15 mouse cellular contexts compared by ENCODE assay signal in genomic region chr13:38582768-38583167, GRCm38 (mm10). TPM values are rescaled to one million over a fixed set of nuclear protein-coding genes. Genes with fewer than 3 reads are reported as not detected.
DNase-seq lines count a peak whose midpoint lies in the region; ATAC-seq and TF ChIP-seq lines count a peak whose summit lies in the region.
"Had no signal": no experiment of that assay in that cellular context is flagged by ENCODE, and none has a peak within 500 bp of the region (broad histone marks: within the 10 kb centered on the region; RNA-seq: fewer than 3 reads in every experiment).

No protein-coding gene starts in this region.

- no peak overlapping the region for H3K9ac ChIP-seq in liver, adult 2 months (ENCODE audit: low read depth, low read length)
- H3K9ac ChIP-seq in heart, embryonic 13.5 days = no peak overlapping the region
- H3K9ac ChIP-seq: forebrain, postnatal 0 days; liver, embryonic 15.5 days; midbrain, embryonic 12.5 days; neural tube, embryonic 12.5 days had no signal

- no peaks in the 10 kb centered on the region for H3K27me3 ChIP-seq in liver, adult 2 months (ENCODE audit: control insufficient read depth, insufficient read depth, low read length)
- no peaks in the 10 kb centered on the region for H3K27me3 ChIP-seq in heart, embryonic 13.5 days (replicated peaks)
- H3K27me3 ChIP-seq in thymus, adult 2 months (ENCODE audit: control insufficient read depth, insufficient read depth, low read length) = peaks cover 2% of the 10 kb centered on the region; the same call in 1 of the 2 replicates
- H3K27me3 ChIP-seq: CH12.LX; midbrain, embryonic 12.5 days; neural tube, embryonic 12.5 days had no signal

- no peak overlapping the region for H3K4me2 ChIP-seq in heart, embryonic 13.5 days
- H3K4me2 ChIP-seq: liver, embryonic 15.5 days; midbrain, embryonic 12.5 days; neural tube, embryonic 12.5 days had no signal

- no peaks in the 10 kb centered on the region for H3K79me2 ChIP-seq in liver, adult 2 months (ENCODE audit: control insufficient read depth, insufficient read depth, low read length)

- no peak for TF ChIP-seq POLR2A in liver, adult 2 months (IDR thresholded peaks at IDR 0.05; ENCODE audit: extremely low read depth, insufficient read depth, low read length)
- TF ChIP-seq POLR2A in thymus, adult 2 months (IDR thresholded peaks at IDR 0.05; ENCODE audit: control insufficient read depth, extremely low read depth, insufficient read depth, low read length, poor library complexity) = no peak

- no peak for TF ChIP-seq CTCF in liver, adult 2 months (IDR thresholded peaks at IDR 0.05; ENCODE audit: low read depth, low read length)
- no peak for TF ChIP-seq CTCF in thymus, adult 2 months (IDR thresholded peaks at IDR 0.05; ENCODE audit: borderline replicate concordance, control insufficient read depth, extremely low read depth, insufficient read depth, low read length, poor library complexity)

- ATAC-seq in heart, embryonic 13.5 days (ENCODE audit: extremely low read depth, insufficient number of reproducible peaks, low FRiP score, low TSS enrichment) = no peak
- ATAC-seq in megakaryocyte progenitor cell, adult 5-6 weeks (replicated peaks; ENCODE audit: poor library complexity) = no peak
- ATAC-seq: forebrain, postnatal 0 days had no signal

- peaks cover 3% of the 10 kb centered on the region; the same call in 1 of the 2 replicates for H3K9me3 ChIP-seq in heart, embryonic 13.5 days
- H3K9me3 ChIP-seq: liver, embryonic 15.5 days; midbrain, embryonic 12.5 days; neural tube, embryonic 12.5 days had no signal

- 0 out of 2 replicates have a peak, but pooled peaks cover 2% of the 10 kb centered on the region for H3K4me1 ChIP-seq in liver, adult 2 months (ENCODE audit: control insufficient read depth, insufficient read depth, low read length)
- H3K4me1 ChIP-seq in heart, embryonic 13.5 days = peaks cover 45% of the 10 kb centered on the region
- 0 out of 2 replicates have a peak, but pooled peaks cover 6% of the 10 kb centered on the region for H3K4me1 ChIP-seq in thymus, adult 2 months (replicated peaks; ENCODE audit: control insufficient read depth, insufficient read depth, low read length)
- H3K4me1 ChIP-seq: midbrain, embryonic 12.5 days; neural tube, embryonic 12.5 days had no signal

- no peak for DNase-seq in liver, adult 2 months (ENCODE audit: extremely low read depth, low read depth, low spot score)
- no peak for DNase-seq in liver
- peak; percentile 51 for DNase-seq in heart, postnatal 4 days
- peak; percentile 54 for DNase-seq in lung, postnatal 36 days
- no peak for DNase-seq in left cerebral cortex, postnatal 4 days
- DNase-seq in thymus, adult 2 months = no peak
- DNase-seq: adrenal gland, adult 8-10 months; forebrain, postnatal 0 days; gastrocnemius, postnatal 36 days had no signal

- WGBS in liver, adult 2 months = 68% methylated on average over 3 of the region's 3 CpGs
- 41% methylated on average over 3 of the region's 3 CpGs for WGBS in heart, embryonic 13.5 days
- WGBS in thymus, adult 2 months = 71% methylated on average over 3 of the region's 3 CpGs

- intact Hi-C loops in left cerebral cortex, postnatal 4 days (cut with DNase I) = no loop called here

- H3K27ac ChIP-seq in liver, adult 2 months (replicated peaks; ENCODE audit: insufficient read depth, low read depth, low read length) = peak overlapping the region; percentile 46
- peak overlapping the region; percentile 68 for H3K27ac ChIP-seq in heart, embryonic 13.5 days (replicated peaks)
- no peak overlapping the region for H3K27ac ChIP-seq in thymus, adult 2 months (ENCODE audit: control insufficient read depth, insufficient read depth, low read length)
- H3K27ac ChIP-seq: liver, embryonic 15.5 days; midbrain, embryonic 12.5 days; neural tube, embryonic 12.5 days had no signal

- H3K4me3 ChIP-seq in liver, adult 2 months (ENCODE audit: insufficient read depth, low read depth, low read length) = no peak overlapping the region
- no peak overlapping the region for H3K4me3 ChIP-seq in heart, embryonic 13.5 days
- no peak overlapping the region for H3K4me3 ChIP-seq in thymus, adult 2 months (ENCODE audit: control insufficient read depth, insufficient read depth, low read length)
- H3K4me3 ChIP-seq: liver, embryonic 15.5 days; midbrain, embryonic 12.5 days; neural tube, embryonic 12.5 days had no signal

- H3K36me3 ChIP-seq in liver, adult 2 months (ENCODE audit: control insufficient read depth, insufficient read depth, low read length) = no peaks in the 10 kb centered on the region
- no peaks in the 10 kb centered on the region for H3K36me3 ChIP-seq in heart, embryonic 13.5 days
- H3K36me3 ChIP-seq in thymus, adult 2 months (ENCODE audit: control insufficient read depth, insufficient read depth, low read length) = no peaks in the 10 kb centered on the region
- H3K36me3 ChIP-seq: liver, embryonic 15.5 days; midbrain, embryonic 12.5 days; neural tube, embryonic 12.5 days had no signal

RNA-seq across cellular contexts. Expression of gene Bloc1s5, which starts 52.1 kb away (rescaled TPM):
- 12.6 and 13.0 TPM in 2 replicates for total RNA-seq in liver, adult 2 months (2014; rRNA removed)
- 7.2 and 7.8 TPM in 2 replicates for polyA plus RNA-seq in liver, adult 2 months (2012; rRNA removed)
- 17.1 and 19.9 TPM in 2 replicates for polyA plus RNA-seq in heart, embryonic 13.5 days (2015; fragmentation: Nextera tagmentation; extraction: Ambion mirVana)
- total RNA-seq in heart, postnatal 4 days (2021) = 10 to 100 TPM; 12.3 to 12.8 TPM
- 10 to 100 TPM; 10.4 to 11.4 TPM for total RNA-seq in left cerebral cortex, postnatal 4 days (2021)
- 2.7 and 3.5 TPM in 2 replicates for polyA plus RNA-seq in thymus, adult 2 months (2012; rRNA removed)
- 3.6 and 4.5 TPM in 2 replicates for total RNA-seq in megakaryocyte progenitor cell, adult 5-6 weeks (2015)
- 13.0 and 14.7 TPM in 2 replicates for total RNA-seq in megakaryocyte progenitor cell, adult 5-6 weeks (2017)

RNA-seq across cellular contexts. Expression of gene Txndc5, which starts 54.1 kb away (rescaled TPM):
- total RNA-seq in liver, adult 2 months (2014; rRNA removed) = 126 and 160 TPM in 2 replicates
- polyA plus RNA-seq in liver, adult 2 months (2012; rRNA removed) = 97.9 and 104 TPM in 2 replicates
- 200 and 206 TPM in 2 replicates for polyA plus RNA-seq in heart, embryonic 13.5 days (2015; fragmentation: Nextera tagmentation; extraction: Ambion mirVana)
- total RNA-seq in heart, postnatal 4 days (2021) = 10 to 100 TPM; 91.8 to 99.1 TPM
- total RNA-seq in left cerebral cortex, postnatal 4 days (2021) = 10 to 100 TPM; 45.6 to 45.8 TPM
- polyA plus RNA-seq in thymus, adult 2 months (2012; rRNA removed) = 49.4 and 57.4 TPM in 2 replicates
- 58.2 and 58.3 TPM in 2 replicates for total RNA-seq in megakaryocyte progenitor cell, adult 5-6 weeks (2015)
- 56.3 and 67.4 TPM in 2 replicates for total RNA-seq in megakaryocyte progenitor cell, adult 5-6 weeks (2017)

Comparison
In these comparisons a context has a peak if more than half of its experiments do, and no peak if none do; other contexts are left out.
1. DNase-seq: peak in heart, postnatal 4 days (single experiment) and lung, postnatal 36 days (single experiment); none in liver, adult 2 months (single experiment), liver (single experiment), left cerebral cortex, postnatal 4 days (single experiment) and thymus, adult 2 months (single experiment).